Mouse (Mus musculus): Measurements from ENCODE around the gene Atp6v0a2. TPM values are rescaled to one million over a fixed set of nuclear protein-coding genes. Genes with fewer than 3 reads are reported as not detected.

Gene Atp6v0a2
- total RNA-seq, 2 experiments from 2014 or later, result 3.3 to 6.1 TPM

Other genes with a start within 250 kb of the Atp6v0a2 start
- 23.4 and 29.4 TPM in 2 replicates for gene Sbno1, start 202.6 kb upstream of the Atp6v0a2 start, total RNA-seq (2015; ENCODE audit: low replicate concordance)
- 30.7 and 71.1 TPM in 2 replicates for gene Sbno1, start 202.6 kb upstream of the Atp6v0a2 start, total RNA-seq (2017; ENCODE audit: low replicate concordance)
- 89.3 and 92.4 TPM in 2 replicates for gene Kmt5a, start 188.6 kb upstream of the Atp6v0a2 start, total RNA-seq (2015; ENCODE audit: low replicate concordance)
- gene Kmt5a, start 188.6 kb upstream of the Atp6v0a2 start, total RNA-seq (2017; ENCODE audit: low replicate concordance), result 105 and 107 TPM in 2 replicates
- 9.4 and 19.0 TPM in 2 replicates for gene Rilpl2, start 150.2 kb upstream of the Atp6v0a2 start, total RNA-seq (2015; ENCODE audit: low replicate concordance)
- 13.1 and 13.4 TPM in 2 replicates for gene Rilpl2, start 150.2 kb upstream of the Atp6v0a2 start, total RNA-seq (2017; ENCODE audit: low replicate concordance)
- gene Snrnp35, start 145.4 kb upstream of the Atp6v0a2 start, total RNA-seq (2015; ENCODE audit: low replicate concordance), result 3.8 TPM in 1 of 2 replicates, not detected in the other
- gene Snrnp35, start 145.4 kb upstream of the Atp6v0a2 start, total RNA-seq (2017; ENCODE audit: low replicate concordance), result 6.0 and 6.8 TPM in 2 replicates
- gene Rilpl1, start 97.2 kb upstream of the Atp6v0a2 start, total RNA-seq (2015; ENCODE audit: low replicate concordance), result not detected in 2 replicates
- 1.1 and 1.6 TPM in 2 replicates for gene Rilpl1, start 97.2 kb upstream of the Atp6v0a2 start, total RNA-seq (2017; ENCODE audit: low replicate concordance)
- gene Tmed2, start 87.9 kb upstream of the Atp6v0a2 start, total RNA-seq (2015; ENCODE audit: low replicate concordance), result 187 and 211 TPM in 2 replicates
- gene Tmed2, start 87.9 kb upstream of the Atp6v0a2 start, total RNA-seq (2017; ENCODE audit: low replicate concordance), result 222 and 325 TPM in 2 replicates
- 0.38 and 2.9 TPM in 2 replicates for gene Ddx55, start 75.7 kb upstream of the Atp6v0a2 start, total RNA-seq (2015; ENCODE audit: low replicate concordance)
- 0.85 and 5.0 TPM in 2 replicates for gene Ddx55, start 75.7 kb upstream of the Atp6v0a2 start, total RNA-seq (2017; ENCODE audit: low replicate concordance)
- 14.4 and 18.1 TPM in 2 replicates for gene Eif2b1, start 49.4 kb upstream of the Atp6v0a2 start, total RNA-seq (2015; ENCODE audit: low replicate concordance)
- 5.0 and 8.1 TPM in 2 replicates for gene Eif2b1, start 49.4 kb upstream of the Atp6v0a2 start, total RNA-seq (2017; ENCODE audit: low replicate concordance)
- gene Gtf2h3, start 49.4 kb upstream of the Atp6v0a2 start, total RNA-seq (2015; ENCODE audit: low replicate concordance), result 0.19 and 3.8 TPM in 2 replicates
- gene Gtf2h3, start 49.4 kb upstream of the Atp6v0a2 start, total RNA-seq (2017; ENCODE audit: low replicate concordance), result 10.3 and 10.6 TPM in 2 replicates
- 2.9 TPM in 1 of 2 replicates, not detected in the other for gene Dnah10, start 96.5 kb downstream of the Atp6v0a2 start, total RNA-seq (2015; ENCODE audit: low replicate concordance)
- gene Dnah10, start 96.5 kb downstream of the Atp6v0a2 start, total RNA-seq (2017; ENCODE audit: low replicate concordance), result under 0.01 TPM in 1 of 2 replicates, not detected in the other
- not detected in 2 replicates for gene Ccdc92, start 233.8 kb downstream of the Atp6v0a2 start, total RNA-seq (2015; ENCODE audit: low replicate concordance)
- gene Ccdc92, start 233.8 kb downstream of the Atp6v0a2 start, total RNA-seq (2017; ENCODE audit: low replicate concordance), result not detected in 2 replicates
- 3.3 and 3.8 TPM in 2 replicates for gene Zfp664, start 234.1 kb downstream of the Atp6v0a2 start, total RNA-seq (2015; ENCODE audit: low replicate concordance)
- gene Zfp664, start 234.1 kb downstream of the Atp6v0a2 start, total RNA-seq (2017; ENCODE audit: low replicate concordance), result 5.0 and 7.9 TPM in 2 replicates